Mouse (Mus musculus) megakaryocyte, embryonic 14.5 days (primary cell): ENCODE data around the gene Dip2b.

Experiments used
- FLI1 ChIP-seq: IDR thresholded peaks from 2 replicates; pipeline ENCODE4 v1.6.1; 2012; ENCODE audit warnings: low read length, inconsistent platforms, mixed read lengths
- GATA1 ChIP-seq: IDR thresholded peaks from 3 replicates; pipeline ENCODE4 v1.6.1; 2012; ENCODE audit warnings: mixed read lengths, low read length, inconsistent platforms, borderline replicate concordance

DNA sequence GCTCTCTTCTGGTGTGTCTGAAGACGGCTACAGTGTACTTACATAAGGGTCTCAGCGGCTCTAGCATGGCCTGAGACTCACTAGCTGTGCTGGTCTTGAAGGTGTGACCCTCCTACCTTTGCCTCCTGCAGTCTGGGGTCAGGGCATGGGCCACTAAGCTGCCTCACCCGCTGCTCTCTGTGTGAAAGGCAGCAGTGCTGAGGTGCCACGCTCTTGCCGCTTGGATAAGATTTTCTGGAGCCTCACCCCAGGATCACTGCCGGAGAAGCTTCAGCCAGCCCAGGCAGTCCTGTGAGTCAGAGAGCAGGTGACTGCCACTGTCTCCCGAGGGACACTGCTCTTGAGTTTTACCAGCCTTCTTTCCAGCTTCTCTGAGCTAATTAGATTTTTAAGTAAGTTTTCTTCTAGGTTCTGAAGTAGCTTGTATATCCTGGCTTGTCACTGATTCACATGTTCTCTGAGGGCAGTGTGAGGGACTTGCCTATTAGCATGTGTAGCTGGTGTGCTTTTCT lies 18.0 kb downstream of the Dip2b start:
- TF ChIP-seq GATA1 = no peak
- no peak for TF ChIP-seq FLI1
